Mouse (Mus musculus): Measurements from ENCODE around the gene Xrcc1.

Xrcc1 gene

GRCm38 (mm10) chr7:24561450-24561849 is 15.4 kb downstream of the Xrcc1 start:
- in situ Hi-C loops (cut with MboI; ENCODE audit: unreplicated experiment in 2 of 2) = loop anchor here (10.0 to 25.0 kb wide), 4 partner anchors 47 to 1151 kb away; partner anchors contain the start of genes AC161166.1 (in 1 of the 2), B3gnt8 (in 1 of the 2), Ccdc97 (in 1 of the 2) and Pafah1b3 (in 1 of the 2)

- in situ Hi-C loops (cut with MboI; ENCODE audit: unreplicated experiment in 2 of 2) = loop anchor here (10.0 to 25.0 kb wide), 4 partner anchors 49 to 1149 kb away; partner anchors contain the start of genes AC161166.1 (in 1 of the 2), B3gnt8 (in 1 of the 2), Ccdc97 (in 1 of the 2) and Pafah1b3 (in 1 of the 2)
Observed at GRCm38 (mm10) chr7:24563191-24563836, 17.2 kb downstream of the Xrcc1 start.

GRCm38 (mm10) chr7:24563837-24564206 is 17.7 kb downstream of the Xrcc1 start:
- in situ Hi-C loops (cut with MboI; ENCODE audit: unreplicated experiment in 2 of 2) = loop anchor here (10.0 to 25.0 kb wide), 4 partner anchors 49 to 1148 kb away; partner anchors contain the start of genes AC161166.1 (in 1 of the 2), B3gnt8 (in 1 of the 2), Ccdc97 (in 1 of the 2) and Pafah1b3 (in 1 of the 2)

- in situ Hi-C loops (cut with MboI; ENCODE audit: unreplicated experiment in 2 of 2) = loop anchor here (5.0 to 25.0 kb wide), 5 partner anchors 32 to 1148 kb away; partner anchors contain the start of genes Irgq (in 2 of the 2), AC161166.1 (in 1 of the 2), B3gnt8 (in 1 of the 2) and Ccdc97 (in 1 of the 2)
Observed at GRCm38 (mm10) chr7:24564607-24565265, 18.6 kb downstream of the Xrcc1 start.

- in situ Hi-C loops (cut with MboI; ENCODE audit: unreplicated experiment in 2 of 2) = loop anchor here (5.0 to 25.0 kb wide), 5 partner anchors 33 to 1147 kb away; partner anchors contain the start of genes Irgq (in 2 of the 2), AC161166.1 (in 1 of the 2), B3gnt8 (in 1 of the 2) and Ccdc97 (in 1 of the 2)
Observed at GRCm38 (mm10) chr7:24565627-24566026, 19.5 kb downstream of the Xrcc1 start.

- in situ Hi-C loops (cut with MboI; ENCODE audit: unreplicated experiment in 2 of 2) = loop anchor here (5.0 to 25.0 kb wide), 5 partner anchors 34 to 1146 kb away; partner anchors contain the start of genes Irgq (in 2 of the 2), AC161166.1 (in 1 of the 2), B3gnt8 (in 1 of the 2) and Ccdc97 (in 1 of the 2)
Observed at GRCm38 (mm10) chr7:24566206-24566605, 20.1 kb downstream of the Xrcc1 start.

GRCm38 (mm10) chr7:24568512-24568911 is 22.4 kb downstream of the Xrcc1 start:
- in situ Hi-C loops (cut with MboI; ENCODE audit: unreplicated experiment in 2 of 2) = loop anchor here (5.0 to 25.0 kb wide), 5 partner anchors 36 to 1144 kb away; partner anchors contain the start of genes Irgq (in 2 of the 2), AC161166.1 (in 1 of the 2), B3gnt8 (in 1 of the 2) and Ccdc97 (in 1 of the 2)

GRCm38 (mm10) chr7:24571071-24571470 is 25.0 kb downstream of the Xrcc1 start:
- in situ Hi-C loops (cut with MboI; ENCODE audit: unreplicated experiment in 2 of 2) = loop anchor here in 1 of 2 experiments (25.0 kb wide), 3 partner anchors 716 to 1141 kb away; partner anchors contain the start of genes B3gnt8, Ccdc97 and Pafah1b3

GRCm38 (mm10) chr7:24572455-24572854 is 26.4 kb downstream of the Xrcc1 start:
- in situ Hi-C loops (cut with MboI; ENCODE audit: unreplicated experiment in 2 of 2) = loop anchor here in 1 of 2 experiments (25.0 kb wide), 3 partner anchors 715 to 1140 kb away; partner anchors contain the start of genes B3gnt8, Ccdc97 and Pafah1b3

GRCm38 (mm10) chr7:24574224-24574796 is 28.2 kb downstream of the Xrcc1 start:
- in situ Hi-C loops (cut with MboI; ENCODE audit: unreplicated experiment in 2 of 2) = loop anchor here in 1 of 2 experiments (25.0 kb wide), 3 partner anchors 713 to 1138 kb away; partner anchors contain the start of genes B3gnt8, Ccdc97 and Pafah1b3

- in situ Hi-C loops (cut with MboI; ENCODE audit: unreplicated experiment in 2 of 2) = no loop called here
Observed at GRCm38 (mm10) chr7:24577811-24578210, 31.7 kb downstream of the Xrcc1 start.

- in situ Hi-C loops (cut with MboI; ENCODE audit: unreplicated experiment in 2 of 2) = no loop called here
Observed at GRCm38 (mm10) chr7:24584876-24585275, 38.8 kb downstream of the Xrcc1 start.

- in situ Hi-C loops (cut with MboI; ENCODE audit: unreplicated experiment in 2 of 2) = no loop called here
Observed at GRCm38 (mm10) chr7:24585995-24586394, 39.9 kb downstream of the Xrcc1 start.

GRCm38 (mm10) chr7:24586828-24587227 is 40.7 kb downstream of the Xrcc1 start:
- in situ Hi-C loops (cut with MboI; ENCODE audit: unreplicated experiment in 2 of 2) = no loop called here

- in situ Hi-C loops (cut with MboI; ENCODE audit: unreplicated experiment in 2 of 2) = no loop called here
Observed at GRCm38 (mm10) chr7:24587330-24588105, 41.4 kb downstream of the Xrcc1 start, which contains the start of the genes Ethe1 and Zfp575. TSS of gene Ethe1 (plus strand) at chr7:24587543. TSS of gene Zfp575 (minus strand) at chr7:24587641.

GRCm38 (mm10) chr7:24588336-24588735 is 42.2 kb downstream of the Xrcc1 start:
- in situ Hi-C loops (cut with MboI; ENCODE audit: unreplicated experiment in 2 of 2) = no loop called here

GRCm38 (mm10) chr7:24591735-24592134 is 45.6 kb downstream of the Xrcc1 start:
- in situ Hi-C loops (cut with MboI; ENCODE audit: unreplicated experiment in 2 of 2) = no loop called here

GRCm38 (mm10) chr7:24592163-24592562 is 46.1 kb downstream of the Xrcc1 start:
- in situ Hi-C loops (cut with MboI; ENCODE audit: unreplicated experiment in 2 of 2) = no loop called here

GRCm38 (mm10) chr7:24592781-24593180 is 46.7 kb downstream of the Xrcc1 start:
- in situ Hi-C loops (cut with MboI; ENCODE audit: unreplicated experiment in 2 of 2) = no loop called here

Measured in v-Abl transformed pro-B cells (cell line).